Mouse (Mus musculus) forebrain, embryonic 15.5 days (tissue): Measurements from ENCODE around the gene Prr7. TPM values are rescaled to one million over a fixed set of nuclear protein-coding genes. Genes with fewer than 3 reads are reported as not detected.
A peak's percentile ranks its signal among the peaks of the same experiment; 100 is the strongest.

Experiments used
- ATAC-seq: fragments of 200-750 bp; cut with Nextera tagmentation; replicated peaks from 2 replicates; pipeline ENCODE4 v1.8.0; 2017; ENCODE audit warnings: mild to moderate bottlenecking, moderate TSS enrichment, moderate library complexity
- H3K27ac ChIP-seq: fragments of 300-500 bp; sonication (generic); replicated peaks from 2 replicates; pipeline ENCODE4 v1.5.1; 2015; ENCODE audit warnings: mild to moderate bottlenecking, inconsistent platforms
- H3K27me3 ChIP-seq: fragments of 300-500 bp; sonication (generic); 2 replicates; pipeline ENCODE4 v1.6.1; 2015; ENCODE audit warnings: inconsistent platforms
- H3K36me3 ChIP-seq: fragments of 300-500 bp; sonication (generic); 2 replicates; pipeline ENCODE4 v1.6.1; 2015; ENCODE audit warnings: mild to moderate bottlenecking, inconsistent platforms
- H3K4me1 ChIP-seq: fragments of 300-500 bp; sonication (generic); 2 replicates; pipeline ENCODE4 v1.6.1; 2015; ENCODE audit warnings: inconsistent platforms
- H3K4me2 ChIP-seq: fragments of 300-500 bp; sonication (generic); replicated peaks from 2 replicates; pipeline ENCODE4 v1.6.1; 2015; ENCODE audit warnings: mild to moderate bottlenecking, inconsistent platforms
- H3K4me3 ChIP-seq: fragments of 300-500 bp; sonication (generic); 2 replicates; pipeline ENCODE4 v1.5.1; 2015; ENCODE audit warnings: mild to moderate bottlenecking, inconsistent platforms
- H3K9ac ChIP-seq: fragments of 300-500 bp; sonication (generic); replicated peaks from 2 replicates; pipeline ENCODE4 v1.6.1; 2015; ENCODE audit warnings: mild to moderate bottlenecking, inconsistent platforms
- H3K9me3 ChIP-seq: fragments of 300-500 bp; sonication (generic); 2 replicates; pipeline ENCODE4 v1.6.1; 2016; ENCODE audit warnings: inconsistent platforms
- WGBS: fragments of 180-500 bp; shearing (Covaris S2); methylation state at CpG from one replicate; pipeline ENCODE4 v1.1.7; 2015; ENCODE audit warnings: mixed read lengths; 5-methylcytosine and 5-hydroxymethylcytosine counted together
- polyA plus RNA-seq: library from polyadenylated mRNA; unstranded; fragments of >200 nt; fragmentation: Nextera tagmentation; extraction: Ambion mirVana; gene quantifications from 2 replicates; pipeline ENCODE4 v1.2.1, GENCODE M21; 2015

Prr7 gene
- polyA plus RNA-seq, 1 experiment from 2014 or later, result 3.2 TPM

DNA sequence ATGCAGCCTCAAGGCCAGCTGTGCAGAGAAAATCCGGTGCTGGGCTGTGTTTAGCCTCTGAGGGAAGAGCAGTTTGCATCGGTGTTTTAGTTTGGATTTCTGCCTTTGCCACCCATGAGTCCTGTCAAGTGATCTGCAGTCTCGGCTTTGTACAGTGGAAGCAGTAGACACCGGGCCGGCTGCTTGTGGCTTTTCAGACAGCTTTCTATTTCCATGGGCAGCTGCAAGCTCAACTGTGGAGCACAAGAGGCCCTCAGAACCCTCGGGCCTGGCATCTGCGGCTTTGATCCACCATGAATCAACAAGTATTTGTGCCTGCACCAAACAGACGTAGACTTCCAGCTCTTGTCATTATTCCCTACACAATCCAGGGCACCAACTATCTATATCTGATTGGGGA lies 38.3 kb downstream of the Prr7 start:
- Histone ChIP-seq H3K4me2 (no peak overlapping the region), H3K4me1 (peaks cover 7% of the 10 kb centered on the region), H3K4me3 (no peak overlapping the region), H3K9me3 (no peaks in the 10 kb centered on the region), H3K27me3 (no peaks in the 10 kb centered on the region), H3K9ac (no peak overlapping the region), H3K27ac (no peak overlapping the region), H3K36me3 (peaks cover 33% of the 10 kb centered on the region)
- ATAC-seq, result no peak
- WGBS, result 83% methylated on average over 8 of the region's 8 CpGs

DNA sequence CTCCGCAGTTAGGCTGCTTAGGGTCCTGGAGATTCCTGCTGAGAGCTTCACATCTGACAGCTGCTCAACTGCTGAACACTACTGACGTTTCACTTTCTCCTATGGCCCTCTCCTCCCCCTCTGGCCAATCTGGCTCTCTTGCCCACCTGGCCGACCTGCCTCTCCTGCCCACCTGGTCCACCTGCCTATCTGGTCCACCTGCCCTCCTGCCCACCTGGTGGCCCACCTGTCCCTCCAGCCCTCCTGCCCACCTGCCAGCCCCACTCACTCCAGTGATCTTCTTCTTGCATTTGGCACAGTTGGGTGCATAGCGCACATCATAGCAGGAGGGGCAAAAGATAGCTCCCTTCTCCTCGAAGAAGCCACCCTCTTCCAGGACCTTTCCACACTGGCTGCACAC lies 40.3 kb downstream of the Prr7 start:
- no peak overlapping the region for H3K4me2 ChIP-seq
- no peak for ATAC-seq
- H3K4me1 ChIP-seq, result no peaks in the 10 kb centered on the region
- peaks cover 42% of the 10 kb centered on the region for H3K36me3 ChIP-seq
- no peak overlapping the region for H3K4me3 ChIP-seq
- no peaks in the 10 kb centered on the region for H3K27me3 ChIP-seq
- H3K27ac ChIP-seq, result no peak overlapping the region
- H3K9me3 ChIP-seq, result no peaks in the 10 kb centered on the region
- 86% methylated on average over 5 of the region's 5 CpGs for WGBS
- no peak overlapping the region for H3K9ac ChIP-seq

DNA sequence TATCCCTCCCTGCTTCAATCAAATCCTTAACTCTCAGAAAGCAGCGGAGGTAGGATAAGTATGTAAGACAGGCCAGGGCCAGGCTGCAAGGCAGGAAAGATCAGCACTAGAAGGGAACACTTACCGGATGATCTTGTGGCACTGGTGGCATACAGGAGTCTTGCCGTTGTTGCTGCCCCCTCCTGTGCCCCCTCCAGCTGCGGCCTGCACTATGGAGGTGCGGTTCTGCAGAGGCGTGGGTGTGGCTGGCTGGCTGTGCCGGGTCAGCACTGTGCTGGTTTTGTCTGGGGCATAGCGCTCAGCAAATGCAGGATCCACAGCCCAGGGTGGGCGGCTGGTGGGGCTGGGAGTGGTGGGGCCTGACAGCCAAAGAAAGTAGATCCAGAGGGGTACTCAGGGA lies 41.7 kb downstream of the Prr7 start:
- 96% methylated on average over 9 of the region's 9 CpGs for WGBS
- peaks cover 42% of the 10 kb centered on the region for H3K36me3 ChIP-seq
- H3K27ac ChIP-seq, result no peak overlapping the region
- peaks cover 8% of the 10 kb centered on the region for H3K4me1 ChIP-seq
- no peaks in the 10 kb centered on the region for H3K27me3 ChIP-seq
- no peak for ATAC-seq
- no peak overlapping the region for H3K4me2 ChIP-seq
- H3K4me3 ChIP-seq, result no peak overlapping the region
- no peaks in the 10 kb centered on the region for H3K9me3 ChIP-seq
- no peak overlapping the region for H3K9ac ChIP-seq

DNA sequence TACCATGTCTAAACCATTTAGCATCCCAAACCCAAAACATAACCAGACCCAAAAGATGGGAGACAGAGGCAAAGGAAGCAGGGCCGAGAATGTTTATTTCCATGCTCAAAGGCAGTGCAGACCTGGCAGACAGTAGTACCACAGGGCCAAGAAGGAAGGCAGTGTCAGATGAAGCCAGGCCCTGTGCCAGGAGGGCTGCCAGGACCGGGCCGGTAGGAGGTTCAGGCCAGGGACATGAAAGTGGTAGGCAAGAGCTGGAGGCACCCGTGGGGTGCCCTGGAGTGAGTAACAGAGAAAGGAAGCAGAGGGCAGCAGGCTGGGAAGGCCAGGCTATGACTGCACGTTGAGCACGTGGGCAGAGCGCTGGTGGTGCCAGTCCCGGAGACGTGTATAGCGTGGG lies 42.6 kb downstream of the Prr7 start:
- peaks cover 17% of the 10 kb centered on the region for H3K4me1 ChIP-seq
- no peak for ATAC-seq

DNA sequence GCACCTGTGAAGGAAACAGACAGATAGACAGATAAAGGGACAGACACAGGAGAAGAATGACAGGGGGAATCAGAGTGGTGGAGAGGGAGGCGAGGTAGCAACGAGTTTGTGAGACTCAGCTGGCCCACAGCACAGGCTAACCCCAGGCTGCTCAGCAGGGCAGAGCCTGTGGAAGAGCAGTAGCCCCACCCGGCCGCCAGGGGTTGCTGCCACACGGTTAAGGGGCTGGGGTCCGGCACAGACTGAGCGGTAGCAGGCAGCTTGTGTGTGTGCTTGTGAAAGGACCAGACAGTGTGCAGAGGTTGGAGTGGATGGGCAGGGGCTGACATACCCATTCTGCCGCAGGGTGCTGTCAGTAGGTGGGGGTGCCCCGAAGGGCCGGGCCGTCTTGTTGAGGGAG lies 43.8 kb downstream of the Prr7 start:
- WGBS, result 54% methylated on average over 11 of the region's 11 CpGs
- no peak for ATAC-seq
- peaks cover 36% of the 10 kb centered on the region for H3K36me3 ChIP-seq

More for the DNA sequence above, 42.6 kb downstream of the Prr7 start:
- Histone ChIP-seq H3K9ac (no peak overlapping the region), H3K4me3 (no peak overlapping the region), H3K27me3 (no peaks in the 10 kb centered on the region), H3K9me3 (no peaks in the 10 kb centered on the region), H3K27ac (no peak overlapping the region), H3K4me2 (no peak overlapping the region), H3K36me3 (peaks cover 42% of the 10 kb centered on the region)
- WGBS, result 87% methylated on average over 10 of the region's 10 CpGs

DNA sequence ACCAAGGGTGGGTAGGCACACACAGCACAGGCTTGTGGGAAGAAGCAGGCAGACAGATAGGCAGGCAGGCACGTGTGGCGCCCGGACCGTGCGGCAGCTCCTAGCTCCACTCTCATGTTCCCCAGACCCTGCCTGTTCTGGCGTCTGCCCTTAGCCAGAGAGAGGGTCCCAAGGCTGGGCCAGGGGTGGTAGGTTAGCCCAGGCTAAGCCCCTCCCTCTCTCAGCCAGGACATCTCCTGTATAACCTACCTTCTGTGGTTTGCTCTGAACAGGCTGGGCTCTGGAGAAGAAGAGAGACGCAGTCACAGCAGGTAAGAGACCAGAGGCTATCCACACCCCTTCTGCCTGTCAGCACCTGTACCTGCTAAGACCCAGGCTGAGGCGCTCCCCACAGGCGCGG lies 44.5 kb downstream of the Prr7 start:
- no peaks in the 10 kb centered on the region for H3K27me3 ChIP-seq
- no peak for ATAC-seq

More for the DNA sequence above, 43.8 kb downstream of the Prr7 start:
- no peaks in the 10 kb centered on the region for H3K27me3 ChIP-seq
- no peak overlapping the region for H3K27ac ChIP-seq
- H3K9ac ChIP-seq, result no peak overlapping the region
- no peak overlapping the region for H3K4me2 ChIP-seq
- no peak overlapping the region for H3K4me3 ChIP-seq
- peaks cover 27% of the 10 kb centered on the region for H3K4me1 ChIP-seq
- H3K9me3 ChIP-seq, result no peaks in the 10 kb centered on the region

DNA sequence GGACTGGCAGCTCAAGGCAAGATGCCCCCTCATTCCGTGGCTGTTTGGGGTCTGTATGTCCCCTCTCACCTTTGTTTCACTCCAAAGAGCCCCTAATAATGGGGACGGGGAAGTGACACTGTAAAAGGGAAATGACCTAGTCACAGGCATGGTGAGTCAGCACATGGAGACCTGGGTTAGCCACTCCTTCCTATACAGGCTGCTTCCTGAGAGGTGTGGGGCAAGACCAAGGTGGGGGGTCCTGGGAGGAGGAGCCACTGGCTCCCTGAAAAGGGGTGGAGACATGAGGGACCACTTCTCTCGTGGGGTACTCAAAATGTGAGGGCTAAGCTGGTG lies 46.2 kb downstream of the Prr7 start:
- H3K9me3 ChIP-seq, result no peaks in the 10 kb centered on the region
- H3K27me3 ChIP-seq, result no peaks in the 10 kb centered on the region
- H3K27ac ChIP-seq, result peak overlapping the region; percentile 82; the same call in 1 of the 2 replicates
- H3K4me2 ChIP-seq, result no peak overlapping the region
- peaks cover 33% of the 10 kb centered on the region for H3K4me1 ChIP-seq
- no peak overlapping the region for H3K4me3 ChIP-seq
- no peak overlapping the region for H3K9ac ChIP-seq
- peaks cover 27% of the 10 kb centered on the region for H3K36me3 ChIP-seq
- 18% methylated on average over 3 of the region's 3 CpGs for WGBS
- ATAC-seq, result no peak; the same call in 1 of the 2 replicates

More for the DNA sequence above, 44.5 kb downstream of the Prr7 start:
- H3K9ac ChIP-seq, result no peak overlapping the region
- no peaks in the 10 kb centered on the region for H3K9me3 ChIP-seq
- peaks cover 33% of the 10 kb centered on the region for H3K36me3 ChIP-seq
- peaks cover 27% of the 10 kb centered on the region for H3K4me1 ChIP-seq
- H3K27ac ChIP-seq, result no peak overlapping the region
- H3K4me3 ChIP-seq, result no peak overlapping the region
- 94% methylated on average over 10 of the region's 10 CpGs for WGBS
- H3K4me2 ChIP-seq, result no peak overlapping the region

DNA sequence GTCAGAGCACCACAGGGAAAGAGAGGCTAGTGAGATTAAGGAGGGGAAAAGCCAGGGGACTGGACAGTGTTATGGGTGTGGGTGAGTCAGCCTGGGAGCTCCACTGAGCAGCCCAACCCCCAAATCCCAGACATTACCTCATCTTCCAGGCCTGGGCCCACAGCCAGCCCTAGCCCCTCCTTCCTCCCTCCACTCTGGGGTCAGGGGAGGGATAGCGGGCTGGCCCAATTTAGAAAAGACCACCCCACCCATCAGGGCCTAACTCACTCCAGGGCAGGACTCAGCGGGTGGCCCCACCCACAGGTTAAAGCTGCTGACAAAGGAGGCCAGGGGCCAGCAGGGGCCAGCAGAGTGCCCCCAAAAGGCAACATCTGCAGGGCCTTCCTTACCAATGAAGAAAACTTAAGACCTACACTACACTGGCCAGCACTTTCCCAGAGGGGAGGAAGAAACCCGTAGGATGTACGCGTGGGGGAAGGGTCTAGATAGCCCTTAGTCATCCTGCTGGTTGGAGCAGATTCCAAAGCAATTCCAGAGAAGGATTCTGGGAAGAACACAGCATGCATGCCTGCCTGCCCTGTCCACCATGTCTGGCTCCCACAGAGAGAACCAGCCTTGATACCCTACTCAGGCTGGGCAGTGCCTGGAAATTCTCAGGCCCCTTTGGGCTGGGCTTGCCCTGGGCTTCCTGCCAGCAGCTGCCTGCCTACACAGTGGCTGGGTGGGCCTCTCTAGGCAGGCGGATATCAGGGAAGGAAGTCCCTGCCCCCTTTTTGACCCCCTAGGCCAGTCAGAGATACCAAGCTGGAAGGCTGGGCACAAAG lies 46.8 kb downstream of the Prr7 start:
- H3K9ac ChIP-seq, result no peak overlapping the region
- no peaks in the 10 kb centered on the region for H3K27me3 ChIP-seq
- peak; percentile 41 for ATAC-seq
- H3K9me3 ChIP-seq, result no peaks in the 10 kb centered on the region
- peaks cover 21% of the 10 kb centered on the region for H3K36me3 ChIP-seq
- H3K4me3 ChIP-seq, result 0 out of 2 replicates have a peak overlapping the region, but pooled peaks have one; percentile 4
- peak overlapping the region; percentile 82 for H3K27ac ChIP-seq
- peak overlapping the region; percentile 91 for H3K4me2 ChIP-seq
- H3K4me1 ChIP-seq, result peaks cover 33% of the 10 kb centered on the region
- WGBS, result 7% methylated on average over 6 of the region's 6 CpGs

DNA sequence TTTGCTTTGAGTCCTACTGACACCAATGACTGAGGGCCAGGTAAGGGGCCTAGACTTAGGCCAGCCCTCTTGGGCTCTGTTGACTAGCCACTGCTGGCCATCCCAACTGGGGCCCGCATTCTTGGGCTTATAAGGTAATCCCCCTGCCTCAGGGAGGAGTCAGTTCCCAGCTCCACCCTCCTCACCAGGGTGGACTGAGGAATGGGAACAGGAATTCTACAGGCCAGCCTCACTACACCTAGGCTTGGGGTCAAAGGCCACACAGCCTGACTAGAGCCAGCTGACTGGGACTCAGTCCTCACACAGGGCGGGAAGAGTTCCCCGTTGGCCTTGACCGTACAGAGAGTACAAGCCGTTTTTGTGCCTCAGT lies 47.4 kb downstream of the Prr7 start:
- WGBS, result 37% methylated on average over 5 of the region's 5 CpGs
- peaks cover 33% of the 10 kb centered on the region for H3K4me1 ChIP-seq
- H3K27me3 ChIP-seq, result no peaks in the 10 kb centered on the region
- peak overlapping the region; percentile 82 for H3K27ac ChIP-seq
- peaks cover 17% of the 10 kb centered on the region for H3K36me3 ChIP-seq
- H3K4me3 ChIP-seq, result 0 out of 2 replicates have a peak overlapping the region, but pooled peaks have one; percentile 72
- ATAC-seq, result no peak
- H3K4me2 ChIP-seq, result peak overlapping the region; percentile 91
- no peaks in the 10 kb centered on the region for H3K9me3 ChIP-seq
- no peak overlapping the region for H3K9ac ChIP-seq

DNA sequence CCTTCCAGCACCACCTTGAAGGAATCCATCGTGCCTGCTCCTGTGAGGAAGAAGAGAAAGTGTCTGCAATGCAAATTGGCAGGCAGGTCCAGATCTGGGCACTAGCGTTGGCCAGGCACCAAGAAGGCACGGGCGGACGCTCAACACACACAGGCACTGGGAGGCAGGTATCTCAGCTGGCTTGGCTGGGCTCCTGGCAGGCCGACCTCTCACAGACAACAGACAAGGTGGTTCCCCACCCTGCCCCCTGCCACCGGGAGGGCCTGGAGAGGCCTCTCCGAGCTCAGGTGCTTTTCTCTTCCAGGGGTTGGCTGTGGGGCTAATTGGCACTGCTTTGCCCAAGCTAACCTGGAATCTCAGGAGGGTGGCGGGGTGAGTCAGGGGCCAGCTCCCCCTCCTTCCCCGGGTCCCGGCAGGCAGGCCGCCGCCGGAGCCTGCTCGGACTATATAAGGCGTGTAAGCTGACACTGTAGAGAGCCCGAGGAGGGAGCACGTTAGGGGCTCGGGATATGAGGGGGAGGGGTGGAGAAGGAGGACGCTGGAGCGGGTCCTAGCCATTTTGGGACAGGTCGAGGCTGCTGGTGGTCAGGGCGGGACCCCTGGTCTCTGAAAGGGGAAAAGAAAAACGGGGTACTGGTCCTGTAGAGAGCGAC lies 48.4 kb downstream of the Prr7 start:
- Histone ChIP-seq H3K4me1 (peaks cover 33% of the 10 kb centered on the region), H3K4me2 (peak overlapping the region; percentile 91), H3K9ac (peak overlapping the region; percentile 86), H3K4me3 (peak overlapping the region; percentile 72), H3K27me3 (no peaks in the 10 kb centered on the region), H3K36me3 (peaks cover 8% of the 10 kb centered on the region; the same call in 1 of the 2 replicates), H3K9me3 (no peaks in the 10 kb centered on the region), H3K27ac (peak overlapping the region; percentile 82)
- under 1% methylated on average over 25 of the region's 25 CpGs for WGBS
- ATAC-seq, result peak; percentile 34

DNA sequence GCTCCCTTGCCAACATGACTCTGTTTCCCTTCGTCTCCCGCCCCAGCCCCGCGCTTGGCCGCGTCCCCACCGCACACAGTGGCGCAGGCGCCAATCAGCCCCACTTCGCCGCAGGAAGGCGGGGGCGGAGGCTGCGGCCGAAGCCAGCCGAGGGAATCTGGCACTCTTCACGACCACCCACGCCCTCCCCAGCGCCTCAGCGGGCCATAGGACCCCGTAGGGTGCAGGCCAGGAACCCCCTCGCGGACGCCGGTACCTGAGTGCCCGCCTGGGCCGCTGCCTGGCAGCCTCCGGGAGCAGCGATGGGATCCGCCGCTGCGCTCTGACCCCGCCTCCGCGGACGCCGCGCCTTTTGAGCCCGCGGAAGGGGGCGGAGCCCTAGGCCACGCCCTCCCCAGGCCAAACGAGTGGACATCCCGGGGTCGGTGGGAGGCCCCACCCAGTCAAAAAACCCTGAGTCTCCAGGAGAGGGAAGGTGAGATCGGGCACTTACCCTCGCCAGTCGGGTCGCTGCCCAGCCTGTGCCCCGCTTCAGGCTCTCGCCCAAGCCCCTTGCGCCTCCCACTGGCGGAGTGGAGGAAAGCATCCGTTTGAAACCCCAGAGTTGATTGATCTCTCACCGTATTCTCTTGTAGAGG lies 49.2 kb downstream of the Prr7 start, which contains the start of gene Pdlim7:
Pdlim7 (minus strand) TSS at position 566 of the 638 bp plus-strand sequence.
- Histone ChIP-seq H3K36me3 (0 out of 2 replicates have a peak, but pooled peaks cover 4% of the 10 kb centered on the region), H3K27me3 (no peaks in the 10 kb centered on the region), H3K9ac (peak within 1 kb of the TSS; percentile 86), H3K9me3 (no peaks in the 10 kb centered on the region), H3K4me1 (peaks cover 33% of the 10 kb centered on the region), H3K4me2 (peak within 1 kb of the TSS; percentile 91), H3K4me3 (peak within 1 kb of the TSS; percentile 72), H3K27ac (peak within 1 kb of the TSS; percentile 82)
- ATAC-seq, result peak; percentile 79
- WGBS, result under 1% methylated on average over 53 of the region's 55 CpGs

DNA sequence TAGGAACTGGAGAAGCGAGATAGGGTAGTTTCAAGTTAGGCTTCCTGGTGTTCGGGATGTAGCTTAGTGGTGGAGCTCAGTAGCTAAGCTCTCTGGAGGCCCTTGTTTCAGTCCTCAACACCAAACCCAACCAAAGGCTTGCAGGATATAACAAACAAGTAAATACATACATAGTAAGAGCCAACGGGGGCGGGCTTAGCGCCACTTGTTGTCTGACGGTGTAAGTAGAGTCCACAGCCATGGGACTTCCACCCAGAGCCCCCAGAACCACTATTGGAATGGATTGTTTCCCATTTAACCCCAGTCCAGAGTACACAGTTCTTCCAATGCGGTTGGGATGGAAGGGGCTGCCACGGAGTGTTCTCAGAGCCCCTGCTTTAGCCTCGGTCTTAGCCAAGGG lies 49.8 kb downstream of the Prr7 start:
- Histone ChIP-seq H3K27me3 (no peaks in the 10 kb centered on the region), H3K4me1 (peaks cover 33% of the 10 kb centered on the region), H3K4me3 (peak overlapping the region; percentile 72), H3K36me3 (no peaks in the 10 kb centered on the region), H3K27ac (0 out of 2 replicates have a peak overlapping the region, but pooled peaks have one; percentile 82), H3K9me3 (no peaks in the 10 kb centered on the region), H3K9ac (0 out of 2 replicates have a peak overlapping the region, but pooled peaks have one; percentile 86), H3K4me2 (peak overlapping the region; percentile 91)
- 36% methylated on average over 9 of the region's 9 CpGs for WGBS
- no peak; the same call in 1 of the 2 replicates for ATAC-seq
